Mouse (Mus musculus): ENCODE measurements at regions not wholly inside any gene's neighbourhood (a gene's known extent, or its start where the extent isn't known, plus 50 kb on each side); places are given as distances from the start of the nearest gene placed in this dataset.
A peak's percentile ranks its signal among the peaks of the same experiment; 100 is the strongest.

DNA sequence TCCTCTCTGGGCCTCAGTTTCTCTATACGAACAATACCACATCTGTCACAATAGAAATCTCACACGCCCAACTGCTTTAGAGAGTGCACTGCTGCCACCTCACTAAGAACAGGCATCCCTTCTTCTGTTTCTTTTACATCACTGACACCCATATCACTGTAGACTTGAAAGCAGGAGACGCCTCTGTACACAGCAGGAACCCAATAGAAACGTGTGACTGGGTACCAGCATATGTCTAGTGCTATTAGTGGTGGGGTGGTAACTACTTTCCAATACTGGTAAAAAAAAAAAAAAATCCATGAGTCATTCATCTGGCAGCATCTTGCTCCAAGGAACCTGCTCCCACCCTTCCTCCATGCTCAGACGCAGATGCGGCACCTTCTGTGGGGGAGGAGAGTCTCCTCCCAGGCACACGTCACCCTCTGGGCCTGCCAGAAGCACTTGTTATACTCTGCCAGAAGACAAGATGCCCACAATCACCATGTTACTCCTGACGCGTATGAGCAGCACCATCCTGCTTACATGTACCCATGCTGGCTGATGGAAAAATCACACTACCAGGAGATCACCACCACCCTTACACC is 151.3 kb upstream of the Plxna4 start:
- peak; percentile 49 to 56 for DNase-seq (ENCODE audit: low spot score in 2 of 2)

DNA sequence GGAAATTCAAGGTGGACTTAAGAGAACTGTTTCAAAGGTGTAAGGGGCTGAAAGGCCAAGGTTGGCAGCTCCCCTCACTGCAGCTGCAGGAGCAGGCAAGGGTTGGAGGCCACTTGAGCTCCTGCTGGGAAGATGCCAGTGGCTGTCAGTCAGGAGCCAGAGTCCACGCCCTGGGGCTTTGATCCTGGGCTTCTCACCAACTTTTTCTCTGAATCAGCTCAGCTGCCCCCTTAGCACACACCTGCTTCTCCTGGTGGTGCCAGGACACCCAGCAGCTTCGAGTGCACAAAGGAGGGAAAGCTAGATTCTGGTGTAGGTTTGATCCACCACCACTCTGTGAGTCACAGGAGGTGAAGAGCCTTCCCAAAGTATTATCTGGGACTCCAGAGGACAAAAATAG is 140.7 kb upstream of the Plxna4 start:
- no peak for DNase-seq (ENCODE audit: low spot score in 2 of 2)

DNA sequence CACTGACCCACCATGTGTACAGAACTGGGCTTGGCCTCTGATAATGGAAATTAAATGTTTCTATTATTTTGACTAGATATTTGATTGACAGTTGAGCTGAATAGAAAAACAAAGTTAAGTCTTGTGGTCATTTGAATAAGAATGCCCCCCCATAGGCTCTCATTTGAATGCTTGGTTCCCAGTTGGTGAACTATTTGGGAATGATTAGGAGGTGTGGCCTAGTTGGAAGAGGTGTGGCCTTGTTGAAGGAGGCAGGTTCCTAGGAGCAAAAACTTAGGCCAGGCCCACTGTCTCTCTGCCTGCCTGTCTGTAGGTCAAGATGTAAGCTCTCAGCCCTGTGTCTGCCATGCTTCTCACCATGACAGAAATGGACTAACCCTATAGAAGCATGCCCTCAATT is 138.6 kb upstream of the Plxna4 start:
- DNase-seq (ENCODE audit: low spot score in 2 of 2) = no peak

- DNase-seq (ENCODE audit: low spot score in 2 of 2) = no peak
These were observed 129.9 kb upstream of the Plxna4 start for GRCm38 (mm10) chr6:32717860-32718259.

- peak; percentile 37 to 60 for DNase-seq (ENCODE audit: low spot score in 2 of 2)
These were observed 127.1 kb upstream of the Plxna4 start for GRCm38 (mm10) chr6:32715137-32715536.

GRCm38 (mm10) chr6:32710208-32710607 is 122.2 kb upstream of the Plxna4 start:
- DNase-seq (ENCODE audit: low spot score in 2 of 2) = no peak

- DNase-seq (ENCODE audit: low spot score in 2 of 2) = no peak
These were observed 121.6 kb upstream of the Plxna4 start for GRCm38 (mm10) chr6:32709566-32709965.

GRCm38 (mm10) chr6:32707417-32707816 is 119.4 kb upstream of the Plxna4 start:
- no peak for DNase-seq (ENCODE audit: low spot score in 2 of 2)

- no peak for DNase-seq (ENCODE audit: low spot score in 2 of 2)
These were observed 118.4 kb upstream of the Plxna4 start for GRCm38 (mm10) chr6:32706376-32706775.

GRCm38 (mm10) chr6:32703466-32703865 is 115.5 kb upstream of the Plxna4 start:
- no peak for DNase-seq (ENCODE audit: low spot score in 2 of 2)

GRCm38 (mm10) chr6:32702245-32702791 is 114.3 kb upstream of the Plxna4 start:
- no peak for DNase-seq (ENCODE audit: low spot score in 2 of 2)

- no peak for DNase-seq (ENCODE audit: low spot score in 2 of 2)
These were observed 111.8 kb upstream of the Plxna4 start for GRCm38 (mm10) chr6:32699811-32700210.

DNA sequence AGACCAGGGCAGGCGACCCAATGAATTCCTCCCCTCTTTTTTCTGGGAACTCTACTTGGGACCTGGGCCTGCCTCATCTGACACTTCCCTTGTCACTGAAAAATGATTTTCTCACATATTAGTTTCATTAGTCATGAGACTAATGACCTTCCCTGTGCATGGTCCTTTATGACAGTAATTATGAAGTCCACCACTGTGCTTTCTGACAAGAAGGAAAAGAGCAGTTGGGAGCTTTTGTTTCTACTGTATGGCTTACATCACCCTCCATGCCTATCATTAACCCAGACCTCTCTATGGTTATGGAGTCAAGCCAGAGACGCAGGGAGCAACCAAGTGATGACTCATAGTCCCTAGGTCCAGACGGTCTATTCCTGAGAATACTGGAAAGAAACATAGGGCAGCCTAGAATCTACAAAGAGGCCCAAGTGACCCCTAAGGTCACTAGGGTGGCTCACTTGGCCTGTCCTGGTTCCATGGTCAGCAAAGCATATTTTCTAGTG is 109.8 kb upstream of the Plxna4 start:
- no peak for DNase-seq (ENCODE audit: low spot score in 2 of 2)

DNA sequence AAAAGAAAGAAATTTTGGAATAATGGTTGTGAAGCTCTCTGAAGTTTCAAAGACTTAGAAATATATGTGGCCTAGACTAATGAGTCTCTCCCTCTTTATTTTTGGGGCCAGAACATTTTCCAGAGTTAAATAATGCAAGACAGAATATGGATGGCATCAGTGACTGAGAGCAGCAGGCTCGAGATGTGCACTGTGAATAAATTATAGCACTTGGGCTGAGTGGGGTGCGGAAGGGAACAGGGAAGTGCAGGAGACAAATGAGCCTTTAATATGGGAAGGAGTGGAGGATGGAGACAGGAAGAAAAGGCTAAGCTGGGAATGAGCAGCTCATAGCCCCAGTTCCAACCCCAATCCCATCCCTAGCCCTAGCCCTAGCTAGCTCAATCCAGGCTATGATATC is 108.0 kb upstream of the Plxna4 start:
- no peak for DNase-seq (ENCODE audit: low spot score in 2 of 2)

GRCm38 (mm10) chr6:32672552-32672951 is 84.6 kb upstream of the Plxna4 start:
- no peak for DNase-seq (ENCODE audit: low spot score in 2 of 2)

DNA sequence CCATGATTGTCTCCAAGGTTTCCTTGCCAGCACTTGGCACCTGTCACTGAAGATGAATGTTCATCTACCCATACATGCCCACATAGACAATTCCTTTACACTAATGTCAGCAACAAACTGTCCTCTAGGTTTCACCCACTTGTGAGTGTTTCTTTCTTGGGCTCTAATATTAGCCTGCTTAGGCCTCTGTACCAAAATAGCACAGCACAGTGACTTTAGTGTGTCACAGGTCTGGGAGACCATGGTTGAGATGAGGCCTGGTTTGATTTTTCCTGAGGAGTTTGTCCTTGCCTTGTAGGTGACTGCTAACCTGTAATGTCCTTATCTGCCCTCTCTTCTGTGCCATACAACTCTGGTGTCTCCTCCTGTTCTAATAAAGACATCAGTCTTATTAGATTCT is 71.8 kb upstream of the Plxna4 start:
- no peak for DNase-seq (ENCODE audit: low spot score in 2 of 2)

GRCm38 (mm10) chr6:32657378-32657777 is 69.4 kb upstream of the Plxna4 start:
- no peak for DNase-seq (ENCODE audit: low spot score in 2 of 2)

DNA sequence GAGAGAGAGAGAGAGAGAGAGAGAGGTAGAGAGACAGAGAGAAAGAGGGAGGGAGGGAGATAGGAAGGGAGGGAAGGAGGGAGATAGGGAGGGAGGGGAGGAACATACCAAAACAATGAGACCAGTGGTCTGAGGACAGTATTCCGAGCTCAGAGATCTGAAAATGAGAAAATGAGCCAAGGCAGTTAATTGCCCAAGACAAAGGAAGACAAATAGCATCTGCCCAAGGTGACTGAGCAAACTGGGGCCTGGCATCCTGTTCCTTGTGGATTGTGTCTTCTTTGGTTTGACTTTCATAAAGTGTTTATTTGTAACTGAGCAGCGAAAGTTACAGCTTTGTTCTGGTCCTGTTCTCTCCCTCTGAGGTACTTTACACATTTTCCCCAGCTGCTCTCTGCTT is 66.2 kb upstream of the Plxna4 start:
- no peak for DNase-seq (ENCODE audit: low spot score in 2 of 2)

- DNase-seq (ENCODE audit: low spot score in 2 of 2) = no peak
These were observed 56.0 kb upstream of the Plxna4 start for GRCm38 (mm10) chr6:32644016-32644415.

- DNase-seq (ENCODE audit: low spot score in 2 of 2) = peak; percentile 25 to 46
These were observed 50.9 kb upstream of the Plxna4 start for GRCm38 (mm10) chr6:32638843-32639242.

All from left cerebral cortex, adult 18-20 months (tissue).